Mouse (Mus musculus) adrenal gland (tissue): ENCODE data around the gene Slc16a6.

Source experiments
- intact Hi-C: fragments of 180-260 bp; cut with DNase I; formaldehyde crosslinking; loops from one replicate; pipeline ENCODE4 v1.15.1; 2025
- microRNA-seq, 2 experiments: library from miRNA; unstranded; fragments of <30 nt; microRNA quantifications; one replicate each; pipeline ENCODE4; 2019

Gene Slc16a6

GRCm38 (mm10) chr11:109419461-109419860 is 53.9 kb downstream of the Slc16a6 start:
- intact Hi-C loops = loop anchor here (5.0 kb wide), 1 partner anchor 42 kb away; no protein-coding TSS in a partner anchor

DNA sequence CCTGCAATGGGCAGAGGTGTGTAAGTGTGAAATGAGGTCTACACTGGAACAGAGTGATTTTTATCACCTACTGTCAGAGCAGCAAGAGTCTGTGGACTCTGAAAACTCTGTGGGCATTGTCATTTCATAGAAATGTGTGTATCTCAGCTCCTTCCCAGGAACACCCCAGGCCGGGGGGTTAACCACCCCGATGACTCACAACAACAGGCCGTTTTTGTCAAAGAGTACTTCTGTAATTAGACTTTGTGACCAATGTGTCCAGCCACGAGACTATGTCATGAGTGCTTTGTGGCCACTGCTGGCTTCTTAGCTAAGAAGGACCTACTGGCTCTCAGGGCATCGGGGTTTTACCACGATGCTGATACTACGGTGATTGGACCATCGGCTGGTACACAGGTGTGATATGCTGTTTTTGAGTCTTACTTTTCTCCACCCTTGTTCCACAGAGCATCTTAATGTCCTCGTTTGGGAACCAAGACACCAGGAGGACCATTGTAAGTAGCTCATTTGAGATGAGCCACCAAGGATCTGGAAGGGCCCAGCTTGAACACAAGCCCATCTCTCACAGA is 55.8 kb downstream of the Slc16a6 start:
- intact Hi-C loops = loop anchor here (5.0 kb wide), 1 partner anchor 40 kb away; no protein-coding TSS in a partner anchor

DNA sequence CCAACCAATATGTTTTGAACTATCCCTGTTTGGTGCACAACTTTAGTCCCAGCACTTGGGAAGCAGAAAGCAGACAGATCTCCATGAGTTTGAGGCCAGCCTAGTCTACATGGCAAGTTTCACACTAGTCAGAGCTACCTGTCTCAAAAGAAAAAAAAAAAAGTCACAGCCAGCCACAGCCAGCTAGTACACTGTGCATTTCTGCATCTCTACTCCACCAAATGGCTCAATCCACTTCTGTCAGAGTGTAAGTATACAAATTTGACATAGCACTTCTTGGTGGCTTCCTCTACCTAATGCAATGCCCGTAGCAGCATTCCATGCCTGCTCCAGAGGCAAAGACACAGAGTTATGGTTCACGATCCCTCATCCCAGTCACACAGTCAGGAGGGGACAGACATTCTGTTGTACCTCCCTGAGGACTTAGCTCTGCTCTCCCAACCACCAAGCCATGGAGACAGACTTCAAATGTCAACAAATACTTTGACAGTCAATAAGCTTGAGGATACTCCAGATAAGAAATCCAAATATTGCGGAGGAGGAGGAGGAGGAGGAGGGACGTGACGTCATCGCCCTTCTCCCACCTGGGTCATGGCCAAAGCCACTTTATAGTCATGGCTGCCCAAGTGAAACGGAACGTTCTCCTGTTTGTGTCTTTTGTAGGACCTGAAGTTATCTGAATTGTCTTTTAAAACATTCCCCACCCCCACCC is 56.5 kb downstream of the Slc16a6 start:
- intact Hi-C loops = loop anchor here (5.0 kb wide), 1 partner anchor 40 kb away; no protein-coding TSS in a partner anchor

- intact Hi-C loops = loop anchor here (5.0 kb wide), 1 partner anchor 38 kb away; no protein-coding TSS in a partner anchor
These were observed 58.6 kb downstream of the Slc16a6 start for GRCm38 (mm10) chr11:109414802-109415201.

DNA sequence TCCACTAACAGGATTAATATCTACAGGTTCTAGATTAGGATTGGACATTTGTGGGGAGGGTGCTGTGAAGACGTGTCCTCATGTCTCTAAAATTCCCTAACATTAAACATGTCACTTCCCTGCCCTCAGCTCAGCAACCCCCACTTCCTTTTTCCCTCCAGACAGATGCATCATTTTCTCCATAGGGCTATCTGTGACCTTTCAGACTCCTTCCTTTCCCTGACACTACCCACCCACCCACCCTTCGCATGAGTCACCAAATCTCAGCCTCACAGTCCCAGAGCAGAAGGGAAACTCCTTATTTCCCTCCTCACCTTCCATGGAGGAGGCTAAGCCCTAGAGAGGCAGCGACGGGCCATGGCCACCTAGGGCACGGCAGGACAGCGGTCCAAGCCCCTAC is 59.8 kb downstream of the Slc16a6 start, which contains the start of gene 9930022D16Rik:
9930022D16Rik (plus strand) TSS at position 301 of the 400 bp plus-strand sequence.
- intact Hi-C loops = no loop called here

DNA sequence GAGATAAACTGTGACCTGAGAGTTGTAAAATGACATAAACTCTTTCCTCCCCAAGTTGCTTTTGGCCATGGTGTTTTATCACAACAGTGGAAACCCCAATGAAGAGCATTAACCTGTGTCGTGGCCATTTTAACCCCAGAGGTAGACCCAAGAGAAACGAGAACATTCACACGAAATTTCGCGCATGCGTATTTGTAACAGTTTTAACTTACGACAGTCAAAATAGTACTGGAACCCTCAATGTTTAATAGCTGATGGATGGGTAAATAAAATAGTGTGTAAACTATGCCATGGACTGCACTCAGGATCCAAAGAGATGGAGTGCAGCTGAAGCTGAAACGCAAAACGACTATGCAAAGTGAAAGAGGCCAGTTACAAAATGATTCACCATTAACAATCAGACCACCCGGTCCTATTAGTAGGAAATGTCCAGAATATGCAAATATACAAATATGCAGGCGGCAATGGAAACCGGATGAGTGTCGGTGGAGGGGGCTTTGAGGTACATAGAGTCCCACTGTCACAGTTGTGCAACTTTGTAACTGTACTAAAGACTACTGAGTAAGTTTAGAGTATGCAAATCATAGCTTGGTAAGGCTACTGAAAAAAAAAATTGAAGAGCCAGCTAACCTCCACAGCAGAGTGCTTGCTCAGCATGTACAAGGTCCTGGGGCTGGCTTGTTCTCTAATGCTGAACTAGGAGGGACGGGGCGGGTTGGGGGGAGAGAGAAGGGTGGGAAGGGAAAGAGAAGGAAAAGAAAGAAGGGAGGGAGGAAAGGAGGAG is 63.0 kb downstream of the Slc16a6 start:
- intact Hi-C loops = no loop called here

- intact Hi-C loops = loop anchor here (5.0 kb wide), 1 partner anchor 44 kb away; the partner anchor contains the start of gene Gna13
These were observed 67.0 kb downstream of the Slc16a6 start for GRCm38 (mm10) chr11:109406431-109406830.

Small RNA genes within 50 kb of the gene (microRNA-seq; reads per million reads assigned to microRNA genes)
- 0 reads per million in 2 experiments for gene Gm25540
